Mouse (Mus musculus) limb, embryonic 13.5 days (tissue): ENCODE measurements around the gene Sowahb. TPM values are rescaled to one million over a fixed set of nuclear protein-coding genes. Genes with fewer than 3 reads are reported as not detected.

Experiments used
- ATAC-seq: fragments of 200-750 bp; cut with Nextera tagmentation; 2 replicates; pipeline ENCODE4 v1.8.0; 2017; ENCODE audit warnings: low read depth, moderate number of reproducible peaks, moderate TSS enrichment; ENCODE audit not compliant: low FRiP score
- H3K27ac ChIP-seq: fragments of 300-500 bp; sonication (generic); 2 replicates; pipeline ENCODE4 v1.5.1; 2015; ENCODE audit warnings: inconsistent platforms, mild to moderate bottlenecking, moderate library complexity
- H3K27me3 ChIP-seq: fragments of 300-500 bp; sonication (generic); 2 replicates; pipeline ENCODE4 v1.6.1; 2015; ENCODE audit warnings: mild to moderate bottlenecking, inconsistent platforms
- H3K36me3 ChIP-seq: fragments of 300-500 bp; sonication (generic); 2 replicates; pipeline ENCODE4 v1.6.1; 2015; ENCODE audit warnings: inconsistent platforms, mild to moderate bottlenecking, moderate library complexity
- H3K4me1 ChIP-seq: fragments of 300-500 bp; sonication (generic); 2 replicates; pipeline ENCODE4 v1.6.1; 2015; ENCODE audit warnings: inconsistent platforms
- H3K4me2 ChIP-seq: fragments of 300-500 bp; sonication (generic); replicated peaks from 2 replicates; pipeline ENCODE4 v1.6.1; 2015; ENCODE audit warnings: inconsistent platforms, mild to moderate bottlenecking, moderate library complexity
- H3K4me3 ChIP-seq: fragments of 300-500 bp; sonication (generic); 2 replicates; pipeline ENCODE4 v1.5.1; 2015; ENCODE audit warnings: moderate library complexity, mild to moderate bottlenecking, inconsistent platforms
- H3K9ac ChIP-seq: fragments of 300-500 bp; sonication (generic); 2 replicates; pipeline ENCODE4 v1.6.1; 2015; ENCODE audit warnings: mild to moderate bottlenecking, inconsistent platforms
- H3K9me3 ChIP-seq: fragments of 300-500 bp; sonication (generic); 2 replicates; pipeline ENCODE4 v1.6.1; 2016; ENCODE audit warnings: inconsistent platforms
- WGBS: fragments of 180-500 bp; shearing (Covaris S2); methylation state at CpG from one replicate; pipeline ENCODE4 v1.1.7; 2015; 5-methylcytosine and 5-hydroxymethylcytosine counted together
- polyA plus RNA-seq: library from polyadenylated mRNA; unstranded; fragments of >200 nt; fragmentation: Nextera tagmentation; extraction: Ambion mirVana; gene quantifications from 2 replicates; pipeline ENCODE4 v1.2.1, GENCODE M21; 2015

The Sowahb gene
- polyA plus RNA-seq: 0.19 and 0.43 TPM in 2 replicates

DNA sequence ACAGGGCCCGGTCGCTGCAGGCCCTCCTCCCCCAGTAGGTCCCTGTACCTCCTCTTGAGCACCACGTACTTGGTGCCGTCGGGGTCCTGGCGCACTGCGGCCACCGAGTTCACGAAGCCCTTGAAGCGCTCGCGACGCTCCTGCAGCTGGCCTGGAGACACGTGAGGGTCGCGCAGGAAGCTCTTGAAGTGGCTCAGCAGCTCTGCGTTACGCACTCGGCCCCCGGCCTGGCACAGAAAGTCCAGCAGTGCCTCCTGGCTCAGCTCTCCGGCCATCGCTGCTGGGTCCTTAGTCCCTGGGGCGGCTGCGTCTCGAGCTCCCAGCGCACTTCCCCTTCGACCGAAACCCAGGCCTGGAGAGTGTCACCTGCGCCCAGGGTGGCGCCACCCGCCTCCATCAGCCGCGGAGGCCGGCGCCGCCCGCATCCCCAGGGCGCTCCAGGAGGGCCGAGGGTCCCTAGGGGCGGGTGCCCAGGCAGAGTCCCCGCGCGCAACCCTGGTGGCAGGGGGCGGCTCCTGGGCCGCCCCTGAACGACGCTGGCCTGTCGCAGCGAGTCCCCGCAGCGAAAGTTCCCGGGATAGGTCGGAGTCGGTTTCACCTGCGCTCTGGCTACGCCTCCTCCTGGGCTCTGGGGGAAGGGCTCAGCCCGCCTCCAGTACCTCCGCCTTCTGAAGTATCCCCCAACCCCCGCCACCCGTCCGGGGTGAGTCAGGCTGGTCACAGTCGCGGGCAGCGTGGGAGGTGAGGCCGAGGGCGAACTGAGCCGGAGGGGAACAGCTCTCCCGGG is at the start of gene Sowahb:
Gene Sowahb, minus strand, starts transcription at position 439 of the 787 bp plus-strand sequence.
- H3K4me3 ChIP-seq: peak within 1 kb of the TSS; percentile 59
- H3K4me2 ChIP-seq: peak within 1 kb of the TSS; percentile 99
- no peaks in the 10 kb centered on the region for H3K9me3 ChIP-seq
- H3K36me3 ChIP-seq: no peaks in the 10 kb centered on the region
- ATAC-seq: peak; percentile 74
- H3K27me3 ChIP-seq: peaks cover 90% of the 10 kb centered on the region
- peaks cover 19% of the 10 kb centered on the region for H3K4me1 ChIP-seq
- no peak within 1 kb of the TSS for H3K27ac ChIP-seq
- peak within 1 kb of the TSS; percentile 62 for H3K9ac ChIP-seq
- WGBS: under 1% methylated on average over 68 of the region's 68 CpGs

DNA sequence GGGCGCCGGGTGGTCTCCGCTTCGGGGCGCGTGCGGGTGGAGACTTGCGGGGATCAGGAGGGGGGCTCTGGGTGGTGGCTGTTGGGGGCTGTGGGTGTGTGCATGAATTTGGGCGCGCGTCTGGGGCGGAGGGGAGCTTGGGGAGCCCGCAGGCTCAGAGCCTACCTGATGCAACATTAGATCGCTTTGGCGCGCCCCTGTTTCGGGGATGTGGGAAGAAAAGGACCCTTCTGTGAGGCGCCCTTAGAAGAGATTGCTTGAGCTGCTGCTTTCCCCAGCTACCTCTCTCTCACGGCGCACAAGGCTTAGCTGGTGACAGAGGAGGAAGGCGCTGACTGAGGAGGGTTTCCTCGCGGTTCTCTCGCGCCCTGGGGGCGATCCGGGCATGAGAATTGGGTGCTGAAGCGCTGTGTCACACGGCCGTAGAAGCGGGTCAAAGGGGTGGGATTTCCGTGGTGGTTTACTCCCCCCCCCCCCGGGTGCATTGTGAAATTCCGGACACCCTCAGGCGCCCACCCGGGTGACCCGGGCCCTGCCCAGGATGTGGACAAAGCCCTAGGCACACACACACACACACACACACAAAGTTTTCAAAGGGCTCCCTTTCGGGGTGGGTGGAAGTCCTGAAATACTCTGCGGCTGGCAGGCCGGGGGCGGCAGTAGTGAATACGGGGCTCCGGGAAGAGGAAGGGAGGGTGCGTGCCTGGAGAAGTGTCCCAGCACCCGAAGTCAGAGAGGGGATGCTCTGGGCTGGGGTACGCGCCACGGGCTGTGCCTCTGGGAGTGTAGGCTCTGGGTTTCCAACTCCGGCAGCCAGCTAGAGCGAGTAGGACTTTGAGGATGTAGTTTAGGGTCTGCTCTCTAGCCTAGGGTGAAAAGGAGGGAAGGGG is 49.1 kb upstream of the Sowahb start:
- Histone ChIP-seq H3K9me3 (no peaks in the 10 kb centered on the region), H3K27me3 (no peaks in the 10 kb centered on the region), H3K27ac (peak overlapping the region; percentile 94), H3K36me3 (no peaks in the 10 kb centered on the region), H3K4me1 (peaks cover 61% of the 10 kb centered on the region), H3K4me3 (peak overlapping the region; percentile 82), H3K4me2 (peak overlapping the region; percentile 95), H3K9ac (peak overlapping the region; percentile 92)
- ATAC-seq: peak; percentile 50
- WGBS: under 1% methylated on average over 50 of the region's 50 CpGs

DNA sequence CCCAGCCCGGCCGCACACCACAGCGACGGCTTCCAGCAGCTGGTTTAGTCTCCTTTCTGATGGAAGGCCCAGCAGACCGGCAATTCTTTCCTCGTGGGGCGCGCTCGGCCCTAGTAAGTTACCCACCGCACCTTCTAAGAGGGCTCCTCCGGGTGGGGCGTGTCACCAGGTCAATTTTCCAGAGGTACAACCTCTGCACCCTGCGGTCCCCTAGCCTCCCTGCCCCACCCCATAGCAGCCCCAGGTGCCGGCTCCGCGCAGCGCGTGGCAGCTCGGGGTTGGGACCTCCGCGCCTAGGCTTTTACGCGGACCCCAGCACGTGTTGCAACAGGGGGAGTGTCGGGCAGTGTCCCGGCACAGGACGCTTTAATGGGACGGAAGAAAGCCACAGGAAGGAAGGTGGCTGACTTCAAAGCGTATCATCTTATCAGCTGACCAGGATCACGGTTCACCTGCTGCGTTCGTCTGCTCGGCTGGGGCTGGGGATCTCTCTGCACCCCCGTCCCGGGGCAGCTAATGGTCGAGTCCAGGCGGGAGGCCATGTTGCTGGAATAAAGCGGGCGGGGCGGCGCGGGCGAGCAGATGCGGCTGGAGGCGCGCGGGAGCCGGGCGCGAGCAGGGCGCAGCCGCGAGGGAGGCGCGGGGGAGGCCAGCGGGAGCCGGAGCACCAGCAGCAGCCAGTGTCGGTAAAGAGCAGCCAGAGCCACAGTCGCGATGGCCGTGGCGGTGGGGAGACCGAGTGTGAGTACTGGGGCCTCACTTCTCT is 48.2 kb upstream of the Sowahb start, which contains the start of gene Sept11:
Gene Sept11, plus strand, starts transcription at position 581 of the 766 bp plus-strand sequence.
- ATAC-seq: peak; percentile 91
- Histone ChIP-seq H3K36me3 (no peaks in the 10 kb centered on the region), H3K4me1 (peaks cover 53% of the 10 kb centered on the region), H3K9ac (peak within 1 kb of the TSS; percentile 92), H3K27me3 (no peaks in the 10 kb centered on the region), H3K9me3 (no peaks in the 10 kb centered on the region), H3K4me2 (peak within 1 kb of the TSS; percentile 95), H3K27ac (peak within 1 kb of the TSS; percentile 94), H3K4me3 (peak within 1 kb of the TSS; percentile 82)
- under 1% methylated on average over 63 of the region's 63 CpGs for WGBS

DNA sequence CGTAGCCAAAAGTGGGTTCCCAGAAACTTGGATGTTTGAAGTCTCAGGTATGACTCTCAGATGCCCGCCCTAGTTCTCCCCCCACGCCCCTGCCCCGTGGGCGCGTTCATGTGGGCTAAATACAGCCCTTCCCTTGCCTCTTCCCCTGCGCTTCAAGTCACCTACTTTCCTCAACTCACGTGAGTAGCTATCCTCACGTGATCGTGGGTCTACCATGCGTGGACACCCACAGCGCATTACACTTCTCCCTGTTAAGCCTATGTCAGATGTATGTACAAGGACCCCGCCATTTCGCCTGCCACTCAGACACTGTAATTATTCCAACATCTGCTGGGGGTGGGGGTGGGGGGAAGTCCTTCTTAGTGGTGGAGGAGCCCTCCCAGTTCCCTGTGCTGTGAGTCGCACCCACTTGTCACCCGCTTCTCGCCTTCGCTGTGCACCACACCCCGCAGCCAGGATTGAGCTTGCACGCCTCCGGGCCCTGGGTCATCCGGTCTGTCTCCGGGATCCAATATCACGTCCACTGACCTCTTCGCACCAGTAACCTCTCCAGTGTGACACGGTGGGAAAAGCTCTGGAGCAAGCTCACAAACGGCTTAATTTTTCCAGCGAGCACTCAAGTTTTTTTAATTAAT is 47.4 kb upstream of the Sowahb start:
- Histone ChIP-seq H3K9me3 (no peaks in the 10 kb centered on the region), H3K4me3 (peak overlapping the region; percentile 82), H3K4me2 (peak overlapping the region; percentile 95), H3K27ac (peak overlapping the region; percentile 94; the same call in 1 of the 2 replicates), H3K4me1 (peaks cover 45% of the 10 kb centered on the region), H3K9ac (peak overlapping the region; percentile 92), H3K27me3 (no peaks in the 10 kb centered on the region), H3K36me3 (no peaks in the 10 kb centered on the region)
- ATAC-seq: 0 out of 2 replicates have a peak, but pooled peaks have one; percentile 6
- WGBS: 3% methylated on average over 28 of the region's 28 CpGs

DNA sequence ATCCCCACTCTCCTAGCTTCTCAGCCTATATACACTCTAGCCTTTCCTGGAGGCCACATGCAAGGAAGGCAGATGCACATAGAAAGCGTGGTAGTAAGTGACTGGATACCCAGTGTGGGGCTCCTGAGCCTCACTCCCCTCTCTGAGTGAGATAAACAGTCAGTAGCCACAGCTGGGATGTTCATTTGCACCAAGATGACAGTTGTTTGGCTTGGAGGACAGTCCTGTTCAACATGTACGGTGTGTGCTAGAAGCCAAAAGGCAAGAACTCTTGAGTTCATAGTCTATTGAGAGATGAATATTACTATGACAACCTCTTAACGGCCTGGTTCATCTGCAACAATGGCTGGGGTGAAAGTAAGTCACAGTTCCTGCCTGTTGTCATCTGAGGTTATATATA is 46.4 kb upstream of the Sowahb start:
- Histone ChIP-seq H3K9ac (no peak overlapping the region), H3K4me1 (peaks cover 35% of the 10 kb centered on the region), H3K4me2 (peak overlapping the region; percentile 95), H3K27me3 (no peaks in the 10 kb centered on the region), H3K27ac (no peak overlapping the region), H3K4me3 (peak overlapping the region; percentile 82; the same call in 1 of the 2 replicates), H3K36me3 (no peaks in the 10 kb centered on the region), H3K9me3 (no peaks in the 10 kb centered on the region)
- WGBS: 72% methylated on average over 3 of the region's 3 CpGs
- ATAC-seq: no peak

DNA sequence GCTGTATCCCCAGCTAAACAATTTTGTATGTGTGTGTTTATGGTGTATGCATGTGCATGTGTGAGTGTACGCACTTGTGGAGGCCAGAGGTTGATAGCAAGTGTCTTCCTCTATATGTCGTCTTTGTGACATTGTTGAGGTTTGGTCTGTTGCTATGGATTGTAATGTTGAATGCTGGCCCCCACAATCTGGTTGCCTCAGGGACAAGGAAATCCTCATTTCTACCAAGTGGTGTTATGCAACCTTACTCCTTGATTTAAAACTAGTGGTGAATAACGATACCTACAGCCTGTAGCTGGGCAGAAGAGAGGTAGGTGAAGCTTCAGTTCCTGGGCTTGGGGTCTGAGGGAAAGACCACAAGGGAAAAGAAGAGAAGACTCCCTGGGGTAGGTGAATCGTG is 41.1 kb upstream of the Sowahb start:
- Histone ChIP-seq H3K9ac (no peak overlapping the region), H3K4me1 (peaks cover under 1% of the 10 kb centered on the region), H3K4me2 (no peak overlapping the region), H3K9me3 (no peaks in the 10 kb centered on the region), H3K4me3 (no peak overlapping the region), H3K36me3 (no peaks in the 10 kb centered on the region), H3K27me3 (no peaks in the 10 kb centered on the region), H3K27ac (no peak overlapping the region)
- WGBS: 93% methylated on average over 4 of the region's 4 CpGs
- no peak for ATAC-seq

DNA sequence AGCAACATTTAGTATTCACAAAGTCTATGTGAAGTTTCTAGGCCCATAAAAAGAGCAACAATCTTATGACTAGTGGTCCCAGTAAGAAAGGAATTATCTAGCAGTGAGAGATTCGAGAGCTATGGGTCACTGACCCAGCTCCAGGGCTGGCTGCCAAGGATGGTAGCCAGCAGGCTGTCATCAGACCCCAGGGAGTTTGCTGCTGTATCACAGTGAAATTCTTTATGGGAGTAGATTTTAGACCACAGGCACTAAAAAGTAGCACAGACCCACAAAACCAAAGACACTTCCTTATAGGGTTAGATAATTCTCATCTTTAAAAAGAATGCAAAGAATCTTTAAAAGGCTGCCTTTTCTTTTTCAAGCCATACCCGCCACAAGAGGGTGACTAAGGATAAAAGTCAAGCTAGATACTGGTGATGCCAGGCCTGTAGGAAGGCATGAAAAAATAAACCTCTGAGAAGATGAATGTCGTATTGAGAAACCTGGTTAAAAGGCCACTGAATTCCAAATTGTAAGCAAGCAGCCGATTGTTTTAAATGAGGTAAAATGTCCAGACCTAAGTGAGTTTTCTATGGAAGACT is 40.3 kb upstream of the Sowahb start:
- H3K4me1 ChIP-seq: 0 out of 2 replicates have a peak, but pooled peaks cover 3% of the 10 kb centered on the region
- no peak overlapping the region for H3K9ac ChIP-seq
- H3K27ac ChIP-seq: no peak overlapping the region
- no peak for ATAC-seq
- 58% methylated on average over 4 of the region's 4 CpGs for WGBS
- no peaks in the 10 kb centered on the region for H3K9me3 ChIP-seq
- H3K4me2 ChIP-seq: no peak overlapping the region
- no peaks in the 10 kb centered on the region for H3K36me3 ChIP-seq
- H3K27me3 ChIP-seq: no peaks in the 10 kb centered on the region
- H3K4me3 ChIP-seq: no peak overlapping the region

DNA sequence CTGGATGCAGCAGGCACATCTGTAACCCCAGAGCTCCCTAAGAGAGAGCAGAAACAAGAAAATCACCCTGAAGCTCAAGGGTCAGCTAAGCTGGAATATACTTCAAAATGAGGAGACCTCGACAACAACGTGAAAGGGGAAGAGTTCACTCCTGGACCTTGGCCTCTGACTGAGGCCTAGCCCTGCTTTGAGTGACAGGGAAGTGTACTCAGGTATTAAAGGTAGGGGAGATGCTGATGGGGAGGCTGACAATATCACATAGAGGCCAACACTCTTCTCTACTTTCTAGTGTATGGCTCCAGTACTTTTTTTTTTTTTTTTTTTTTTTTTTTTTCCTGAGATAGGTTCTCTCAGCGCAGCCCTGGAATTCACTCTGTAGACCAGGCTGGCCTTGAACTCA is 34.8 kb upstream of the Sowahb start:
- 0 out of 2 replicates have a peak, but pooled peaks cover 3% of the 10 kb centered on the region for H3K4me1 ChIP-seq
- 81% methylated on average over 3 of the region's 3 CpGs for WGBS
- no peak overlapping the region for H3K27ac ChIP-seq
- H3K36me3 ChIP-seq: no peaks in the 10 kb centered on the region
- no peak overlapping the region for H3K4me2 ChIP-seq
- H3K4me3 ChIP-seq: no peak overlapping the region
- H3K9ac ChIP-seq: no peak overlapping the region
- no peak for ATAC-seq
- no peaks in the 10 kb centered on the region for H3K27me3 ChIP-seq
- H3K9me3 ChIP-seq: no peaks in the 10 kb centered on the region

DNA sequence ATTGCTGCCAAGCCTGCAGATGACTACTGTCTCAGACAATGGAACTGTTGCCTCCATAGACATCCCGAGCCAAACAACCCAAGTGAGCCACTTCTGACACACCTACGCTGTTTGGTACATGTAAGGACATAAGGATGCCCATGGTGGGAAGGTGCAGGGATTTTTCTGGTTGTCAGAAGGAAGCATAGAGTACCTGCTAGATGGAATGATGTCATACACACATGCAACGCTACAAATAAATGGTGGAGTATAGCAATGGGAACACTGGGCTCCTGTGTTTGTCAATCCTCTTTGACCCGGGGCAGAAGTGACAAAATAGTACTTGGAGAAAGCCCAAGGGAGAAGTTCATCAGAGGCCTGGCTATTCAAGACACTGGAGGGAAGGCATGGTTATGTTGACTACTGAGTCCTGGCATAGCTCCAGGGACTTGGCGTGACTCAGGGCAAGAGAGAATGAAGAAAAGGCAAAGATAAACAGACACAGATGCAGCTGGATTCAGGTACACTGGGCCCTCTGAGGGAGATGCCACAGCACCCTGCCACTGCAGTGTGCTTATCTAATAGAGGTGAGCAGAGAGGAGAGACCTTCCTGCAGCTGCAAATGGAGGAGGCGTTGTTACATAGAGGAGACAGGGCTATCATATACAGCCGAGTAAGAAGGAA is 33.0 kb upstream of the Sowahb start:
- H3K27me3 ChIP-seq: no peaks in the 10 kb centered on the region
- no peak overlapping the region for H3K27ac ChIP-seq
- no peak for ATAC-seq
- no peak overlapping the region for H3K4me3 ChIP-seq
- 80% methylated on average over 7 of the region's 7 CpGs for WGBS
- no peak overlapping the region for H3K4me2 ChIP-seq
- H3K36me3 ChIP-seq: no peaks in the 10 kb centered on the region
- no peak overlapping the region for H3K9ac ChIP-seq
- H3K9me3 ChIP-seq: no peaks in the 10 kb centered on the region
- H3K4me1 ChIP-seq: 0 out of 2 replicates have a peak, but pooled peaks cover 3% of the 10 kb centered on the region

DNA sequence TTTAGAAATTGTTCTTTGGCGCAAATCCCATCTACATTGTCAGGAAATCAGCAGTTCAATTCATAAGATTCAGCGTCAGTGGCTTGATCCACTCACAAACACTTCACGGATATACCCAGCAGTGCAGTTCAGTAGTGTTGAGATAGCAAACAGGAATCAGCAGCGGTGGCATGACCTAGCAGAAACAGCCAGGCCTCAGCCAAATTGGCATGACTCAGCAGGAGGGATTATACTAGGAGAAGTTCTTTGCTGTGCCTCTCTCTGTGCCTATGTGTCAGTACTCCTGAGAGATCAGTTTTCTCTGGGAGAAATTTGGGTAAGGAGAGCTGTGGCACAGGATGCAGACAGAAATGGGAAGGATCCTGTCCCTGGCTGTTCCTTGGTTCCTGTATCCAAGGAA is 16.0 kb upstream of the Sowahb start:
- Histone ChIP-seq H3K9me3 (peaks cover 6% of the 10 kb centered on the region), H3K27ac (no peak overlapping the region), H3K36me3 (no peaks in the 10 kb centered on the region), H3K4me1 (no peaks in the 10 kb centered on the region), H3K27me3 (no peaks in the 10 kb centered on the region), H3K9ac (no peak overlapping the region), H3K4me3 (no peak overlapping the region), H3K4me2 (no peak overlapping the region)
- 88% methylated on average over 4 of the region's 4 CpGs for WGBS
- no peak for ATAC-seq
